Mouse (Mus musculus) right cerebral cortex, adult 2 months (tissue): ENCODE results near the gene Sigmar1.
"Not testable (repeated sequence)": the region's sequence is repeated elsewhere in the genome, so short reads cannot be mapped to it uniquely, and the experiment has no call there.

ENCODE experiments used
- DNase-seq, 2 experiments: peaks; one replicate each; pipeline ENCODE4 v3.0.0; 2021 to 2022; ENCODE audit warnings: low spot score in 2 of 2

Sigmar1 gene

DNA sequence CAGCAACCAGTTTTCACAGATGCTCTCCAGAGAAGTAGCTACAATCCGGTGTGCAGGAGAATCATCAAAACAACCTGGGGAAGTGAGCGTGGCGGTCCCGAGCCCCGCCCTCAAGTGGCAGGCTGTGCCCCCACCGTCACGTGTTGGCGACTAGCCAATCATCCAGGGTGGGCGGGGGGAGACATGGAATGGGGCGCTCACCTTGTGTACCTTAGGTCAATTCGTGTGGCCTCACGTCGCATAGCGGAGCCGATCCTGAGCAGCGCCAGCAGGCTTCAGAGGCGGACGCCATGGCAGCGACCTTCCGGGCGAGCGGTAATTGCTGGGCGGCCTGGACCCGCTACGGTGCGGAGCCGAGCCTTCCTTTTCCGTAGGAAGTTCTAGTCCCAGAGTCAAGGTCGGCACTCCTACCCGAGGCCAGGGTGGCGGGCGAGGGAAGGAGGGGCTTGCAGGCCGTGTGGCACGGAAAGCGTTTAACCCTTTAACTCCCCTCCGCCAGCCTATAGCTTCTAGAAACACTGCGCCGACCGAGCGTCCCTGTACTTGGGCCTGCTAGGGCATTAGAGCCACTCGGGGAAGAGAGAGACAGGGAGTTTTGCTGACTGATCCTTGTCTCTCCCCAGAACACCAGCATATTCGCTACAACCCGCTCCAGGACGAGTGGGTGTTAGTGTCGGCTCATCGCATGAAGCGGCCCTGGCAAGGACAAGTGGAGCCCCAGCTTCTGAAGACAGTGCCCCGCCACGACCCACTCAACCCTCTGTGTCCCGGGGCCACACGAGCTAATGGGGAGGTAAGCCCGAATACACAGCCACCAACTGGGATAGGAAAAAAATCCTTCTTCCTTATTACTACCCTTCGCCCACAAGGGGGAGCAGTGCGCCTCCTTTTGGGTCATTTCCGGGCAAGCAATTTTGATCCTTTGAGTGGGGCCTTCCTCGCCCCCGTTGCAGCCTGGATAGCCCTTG lies at the start of gene Sigmar1:
TSS of gene Sigmar1 (minus strand) at position 820 of the 968 bp plus-strand sequence.
- peak; percentile 83 to 86 for DNase-seq

DNA sequence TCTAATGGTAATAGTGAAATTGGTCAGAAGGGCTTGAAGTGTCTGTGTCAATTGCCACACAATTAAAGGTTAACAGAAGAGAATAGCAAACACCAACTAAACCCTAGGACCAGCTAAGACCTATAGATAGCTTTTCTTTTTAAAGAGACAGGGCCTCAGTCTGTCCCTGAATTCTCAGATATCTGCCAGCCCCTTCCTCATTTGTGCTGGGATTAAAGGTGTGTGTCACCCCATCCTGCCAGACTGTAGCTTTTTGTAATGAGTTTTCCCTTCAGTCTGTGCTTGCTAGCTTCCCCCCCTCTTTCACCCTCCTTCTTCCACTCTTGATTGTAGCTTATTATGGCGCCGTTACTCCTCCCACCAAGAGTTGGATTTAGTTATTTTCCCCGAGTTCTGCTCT lies 27.2 kb upstream of the Sigmar1 start:
- DNase-seq = not testable (repeated sequence)

DNA sequence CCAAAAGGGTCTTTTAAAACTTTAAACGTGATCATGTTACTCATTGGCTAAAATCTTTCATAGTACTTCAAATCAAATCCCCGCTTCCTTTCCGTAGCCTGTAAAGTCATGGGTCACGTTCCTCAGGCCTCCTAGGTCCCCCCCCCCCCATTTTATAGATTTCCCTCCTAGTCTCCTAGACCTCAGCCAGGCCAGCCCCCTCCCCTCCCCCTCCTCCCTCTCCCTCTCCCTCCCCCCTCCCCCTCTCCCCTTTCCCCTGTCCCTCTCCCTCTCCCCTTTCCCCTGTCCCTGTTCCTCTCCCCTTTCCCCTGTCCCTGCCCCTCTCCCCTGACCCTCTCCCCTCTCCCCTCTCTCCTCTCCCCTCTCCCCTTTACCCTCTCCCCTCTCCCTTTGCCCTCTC lies 26.8 kb upstream of the Sigmar1 start:
- not testable (repeated sequence) for DNase-seq

- DNase-seq = not testable (repeated sequence)
Measured at GRCm38 (mm10) chr4:41781748-41782485, 26.0 kb upstream of the Sigmar1 start.

DNA sequence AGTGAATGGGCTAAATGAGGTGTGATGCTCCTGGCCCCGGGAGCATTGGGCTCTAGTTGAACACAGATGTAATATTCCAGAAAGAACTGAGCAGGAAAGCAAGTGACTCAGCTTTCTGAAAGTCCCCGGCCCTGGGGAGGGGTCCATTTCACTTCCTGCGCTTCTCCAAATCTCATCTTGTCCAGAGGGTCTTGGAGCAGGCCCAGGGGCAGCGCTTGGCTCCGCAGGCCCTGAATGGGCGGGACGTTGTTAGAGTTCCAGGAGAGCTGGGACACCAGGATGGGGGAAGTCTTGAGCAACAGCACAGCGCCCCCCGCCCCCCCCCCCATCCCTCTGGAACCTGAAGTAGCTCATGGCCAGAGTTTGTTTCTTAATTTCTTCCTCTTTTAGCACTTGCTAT lies 25.3 kb upstream of the Sigmar1 start:
- DNase-seq = not testable (repeated sequence)

GRCm38 (mm10) chr4:41775840-41776239 lies 19.9 kb upstream of the Sigmar1 start:
- DNase-seq = not testable (repeated sequence)

- not testable (repeated sequence) for DNase-seq
Measured at GRCm38 (mm10) chr4:41774506-41774905, 18.5 kb upstream of the Sigmar1 start.

DNA sequence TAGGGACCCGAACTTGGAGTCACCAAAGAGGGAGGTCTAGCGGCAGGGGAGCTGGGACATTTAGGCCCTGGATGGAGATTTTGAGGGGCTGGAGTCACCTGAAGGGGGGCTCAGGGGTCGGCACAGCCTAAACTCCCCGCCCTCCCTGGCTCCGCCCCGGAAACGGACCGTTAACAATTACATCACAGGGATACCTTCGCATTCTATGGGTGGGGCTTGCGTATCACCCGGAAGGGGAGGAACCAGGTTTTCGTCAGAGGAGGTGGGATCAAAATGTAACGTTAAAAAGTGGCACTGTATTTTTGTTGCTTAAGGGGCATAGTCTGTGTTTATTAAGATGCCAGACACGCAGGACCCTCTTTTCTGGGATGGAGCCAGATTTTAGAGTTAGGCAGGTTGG lies 18.0 kb upstream of the Sigmar1 start, which contains the start of gene Ccl27a:
TSS of gene Ccl27a (minus strand) at position 246 of the 400 bp plus-strand sequence.
- peak; percentile 80 to 85 for DNase-seq

DNA sequence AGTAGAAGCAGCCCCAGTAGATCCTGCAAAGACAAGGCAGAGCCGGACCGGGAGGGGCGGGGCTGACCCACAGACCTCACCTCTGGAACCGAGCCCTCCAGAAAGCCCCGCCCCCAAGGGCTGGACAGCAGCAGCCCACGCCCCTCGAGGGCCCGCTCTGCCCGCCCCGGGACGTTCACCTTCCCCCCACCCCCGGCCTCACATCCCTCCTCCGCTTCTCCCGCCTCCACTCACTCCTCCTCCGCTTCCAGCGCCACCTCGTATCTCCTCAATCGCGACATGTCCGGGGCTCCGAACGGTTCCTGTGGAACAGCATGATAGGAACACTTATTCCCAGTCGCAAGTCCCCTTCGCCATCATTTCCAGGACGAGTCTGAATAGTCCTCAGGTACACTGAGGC lies 17.5 kb upstream of the Sigmar1 start:
- not testable (repeated sequence) for DNase-seq

DNA sequence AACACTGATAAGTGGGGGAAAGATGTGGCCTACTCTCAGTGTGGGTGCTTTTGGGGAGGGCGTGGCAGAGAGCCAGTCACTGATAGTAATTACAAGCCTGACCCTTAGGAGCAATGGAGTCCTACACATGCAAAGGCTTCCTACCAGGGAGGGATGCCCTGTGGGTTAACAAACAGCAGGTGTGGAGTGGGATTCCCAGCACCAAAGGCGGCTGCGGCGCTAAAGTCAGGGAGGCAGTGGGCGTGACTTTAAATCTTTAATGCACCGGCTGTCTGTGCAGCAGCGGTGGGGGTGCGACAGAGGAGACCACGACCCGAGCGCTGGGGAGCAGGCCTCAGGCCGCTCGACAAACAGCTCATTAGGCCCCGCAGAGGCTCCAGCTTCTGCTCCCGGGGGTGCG lies 17.0 kb upstream of the Sigmar1 start:
- not testable (repeated sequence) for DNase-seq

GRCm38 (mm10) chr4:41767301-41767700 lies 11.3 kb upstream of the Sigmar1 start:
- not testable (repeated sequence) for DNase-seq

GRCm38 (mm10) chr4:41763176-41763575 lies 7.2 kb upstream of the Sigmar1 start:
- not testable (repeated sequence) for DNase-seq

- DNase-seq = peak in 1 of 2 experiments; percentile 61
Measured at GRCm38 (mm10) chr4:41762688-41763114, 6.7 kb upstream of the Sigmar1 start.

- no peak for DNase-seq
Measured at GRCm38 (mm10) chr4:41762099-41762687, 6.2 kb upstream of the Sigmar1 start.

DNA sequence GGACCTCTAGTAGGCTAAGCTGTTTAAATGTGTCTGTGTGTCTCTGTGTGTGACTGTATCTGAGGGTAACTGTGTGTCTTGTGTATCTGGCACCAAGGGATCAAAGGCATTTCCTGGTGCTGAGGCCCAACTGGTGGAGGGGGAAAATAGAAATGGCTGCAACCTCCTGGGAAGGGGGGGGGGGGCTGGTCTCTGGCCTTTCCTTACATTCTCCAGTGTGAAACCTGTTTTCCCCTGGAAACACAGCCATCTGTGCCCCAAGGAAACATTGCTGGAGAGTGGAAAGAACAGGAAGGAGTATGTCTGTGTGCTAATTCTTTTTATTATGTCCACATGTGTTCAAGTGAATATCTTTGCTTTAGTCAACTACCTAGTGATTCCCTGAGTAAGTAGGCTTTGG lies 5.7 kb upstream of the Sigmar1 start:
- DNase-seq = no peak

- DNase-seq = no peak
Measured at GRCm38 (mm10) chr4:41760911-41761310, 5.0 kb upstream of the Sigmar1 start.

GRCm38 (mm10) chr4:41760288-41760721 lies 4.3 kb upstream of the Sigmar1 start:
- DNase-seq = peak; percentile 57 to 67

- no peak for DNase-seq
Measured at GRCm38 (mm10) chr4:41759656-41760287, 3.8 kb upstream of the Sigmar1 start.

DNA sequence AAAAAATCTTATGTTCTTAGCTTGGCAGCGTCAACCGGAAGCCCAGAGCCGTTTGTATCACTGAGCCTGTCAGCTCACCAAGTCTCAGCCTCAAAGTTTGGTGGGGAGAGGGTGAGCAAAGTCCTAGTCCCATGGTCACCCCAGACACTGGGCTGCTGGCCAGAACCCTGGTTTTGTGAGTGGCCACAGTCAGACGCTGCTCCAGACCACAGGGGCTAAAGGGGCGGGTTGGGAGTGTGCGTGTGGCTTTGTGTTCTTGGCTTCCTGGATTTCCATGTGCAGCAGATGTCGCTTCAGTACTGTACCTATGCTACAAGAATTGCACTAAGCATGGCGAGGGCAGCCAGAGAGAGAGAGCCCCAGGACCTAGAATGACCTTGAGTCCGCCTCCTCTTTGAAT lies 3.2 kb upstream of the Sigmar1 start:
- no peak for DNase-seq

- no peak for DNase-seq
Measured at GRCm38 (mm10) chr4:41758701-41759100, 2.7 kb upstream of the Sigmar1 start.

DNA sequence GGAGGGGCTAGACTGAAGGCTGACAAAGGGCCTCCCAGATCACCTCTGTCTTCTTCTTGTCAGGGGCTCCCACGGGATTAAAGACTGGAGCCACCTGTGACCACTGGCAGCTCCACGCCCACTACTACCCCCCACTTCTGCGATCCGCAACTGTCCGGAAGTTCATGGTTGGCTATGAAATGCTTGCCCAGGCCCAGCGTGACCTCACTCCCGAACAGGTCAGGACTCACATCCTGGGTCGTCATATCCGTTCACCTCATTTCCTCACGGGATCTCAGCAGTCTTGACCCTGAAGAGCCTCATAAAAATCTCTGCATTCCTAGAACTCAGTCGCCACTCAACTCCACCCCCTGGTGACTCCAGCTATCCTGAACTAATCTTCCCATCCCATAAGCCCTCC lies 2.1 kb upstream of the Sigmar1 start:
- DNase-seq = no peak
